Mouse (Mus musculus) gastrocnemius, adult 18-20 months (tissue): Measurements from ENCODE around the gene Pcbp3. TPM values are rescaled to one million over a fixed set of nuclear protein-coding genes. Genes with fewer than 3 reads are reported as not detected.
"Not testable (repeated sequence)": the region's sequence is repeated elsewhere in the genome, so short reads cannot be mapped to it uniquely, and the experiment has no call there.

Source experiments
- DNase-seq: peaks from one replicate; pipeline ENCODE4 v3.0.0; 2021; ENCODE audit warnings: low spot score
- total RNA-seq, 2 experiments: library from RNA; stranded (reverse); gene quantifications; 2 replicates each; pipeline ENCODE4 v1.2.3; 2021

The Pcbp3 gene
- total RNA-seq, 2 experiments from 2014 or later = 1.2 to 1.8 TPM

GRCm38 (mm10) chr10:76801841-76802499 lies 159.7 kb downstream of the Pcbp3 start:
- DNase-seq = peak; percentile 9

- no peak for DNase-seq
Measured at GRCm38 (mm10) chr10:76801237-76801641, 160.4 kb downstream of the Pcbp3 start.

GRCm38 (mm10) chr10:76798751-76799585 lies 162.7 kb downstream of the Pcbp3 start:
- no peak for DNase-seq

GRCm38 (mm10) chr10:76794102-76794501 lies 167.6 kb downstream of the Pcbp3 start:
- no peak for DNase-seq

- DNase-seq = peak; percentile 34
Measured at GRCm38 (mm10) chr10:76791475-76791874, 170.2 kb downstream of the Pcbp3 start.

- no peak for DNase-seq
Measured at GRCm38 (mm10) chr10:76789885-76790284, 171.8 kb downstream of the Pcbp3 start.

GRCm38 (mm10) chr10:76785312-76785711 lies 176.4 kb downstream of the Pcbp3 start:
- DNase-seq = no peak

- no peak for DNase-seq
Measured at GRCm38 (mm10) chr10:76779225-76779624, 182.5 kb downstream of the Pcbp3 start.

- no peak for DNase-seq
Measured at GRCm38 (mm10) chr10:76771624-76772023, 190.1 kb downstream of the Pcbp3 start.

GRCm38 (mm10) chr10:76771086-76771485 lies 190.6 kb downstream of the Pcbp3 start:
- DNase-seq = no peak

- no peak for DNase-seq
Measured at GRCm38 (mm10) chr10:76769581-76769980, 192.1 kb downstream of the Pcbp3 start.

- no peak for DNase-seq
Measured at GRCm38 (mm10) chr10:76766196-76766595, 195.5 kb downstream of the Pcbp3 start.

GRCm38 (mm10) chr10:76764927-76765326 lies 196.8 kb downstream of the Pcbp3 start:
- DNase-seq = no peak

- no peak for DNase-seq
Measured at GRCm38 (mm10) chr10:76763016-76763415, 198.7 kb downstream of the Pcbp3 start.

GRCm38 (mm10) chr10:76762411-76762810 lies 199.3 kb downstream of the Pcbp3 start:
- DNase-seq = no peak

GRCm38 (mm10) chr10:76759878-76760277 lies 201.8 kb downstream of the Pcbp3 start:
- no peak for DNase-seq

GRCm38 (mm10) chr10:76753640-76754039 lies 208.0 kb downstream of the Pcbp3 start:
- DNase-seq = no peak

GRCm38 (mm10) chr10:76744267-76744666 lies 217.4 kb downstream of the Pcbp3 start:
- not testable (repeated sequence) for DNase-seq

- no peak for DNase-seq
Measured at GRCm38 (mm10) chr10:76736764-76737163, 224.9 kb downstream of the Pcbp3 start.

GRCm38 (mm10) chr10:76734979-76735378 lies 226.7 kb downstream of the Pcbp3 start:
- peak; percentile 81 for DNase-seq

GRCm38 (mm10) chr10:76733677-76734068 lies 228.0 kb downstream of the Pcbp3 start:
- no peak for DNase-seq

GRCm38 (mm10) chr10:76732881-76733676 lies 228.6 kb downstream of the Pcbp3 start:
- peak; percentile 87 for DNase-seq
